32 mouse cellular contexts compared by ENCODE assay signal in the genomic region with DNA sequence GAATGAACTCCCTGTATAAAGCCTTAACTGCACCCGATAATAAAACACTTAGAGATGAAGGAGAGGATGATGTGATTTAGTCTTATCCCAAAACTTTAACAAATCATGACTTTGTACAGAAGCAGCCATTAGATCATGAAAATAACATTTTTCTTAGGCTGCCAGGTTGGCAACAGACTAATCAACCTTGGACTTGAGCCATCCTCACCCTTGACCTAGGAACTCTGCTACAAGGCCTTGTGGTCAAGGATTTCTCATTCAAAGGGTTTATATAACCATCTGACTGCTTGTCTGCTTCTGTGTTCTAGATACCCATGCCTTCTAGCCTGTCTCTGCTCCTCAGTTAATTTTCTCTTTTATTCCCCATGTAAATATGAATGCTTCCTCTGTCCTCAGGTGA. TPM values are rescaled to one million over a fixed set of nuclear protein-coding genes. Genes with fewer than 3 reads are reported as not detected.
DNase-seq lines count a peak whose midpoint lies in the region; ATAC-seq and TF ChIP-seq lines count a peak whose summit lies in the region.
"Had no signal": no experiment of that assay in that cellular context is flagged by ENCODE, and none has a peak within 500 bp of the region (broad histone marks: within the 10 kb centered on the region; RNA-seq: fewer than 3 reads in every experiment).

No protein-coding gene starts in this region.

- WGBS in kidney, adult 2 months, result 76% methylated on average over 1 of the region's 1 CpGs
- 89% methylated on average over 1 of the region's 1 CpGs for WGBS in kidney, embryonic 14.5 days
- WGBS in liver, postnatal 0 days (ENCODE audit: insufficient replicate concordance), result 68% methylated on average over 1 of the region's 1 CpGs
- WGBS in liver, embryonic 11.5 days, result 71% methylated on average over 1 of the region's 1 CpGs
- WGBS in limb, embryonic 10.5 days, result 91% methylated on average over 1 of the region's 1 CpGs

- H3K4me3 ChIP-seq in kidney, adult 2 months (ENCODE audit: insufficient read depth, low read depth, low read length), result no peak overlapping the region
- no peak overlapping the region for H3K4me3 ChIP-seq in kidney, embryonic 14.5 days (ENCODE audit: low read length)
- no peak overlapping the region for H3K4me3 ChIP-seq in liver, postnatal 0 days (ENCODE audit: low read depth, low read length)
- H3K4me3 ChIP-seq in liver, embryonic 11.5 days (ENCODE audit: low read depth, low read length), result no peak overlapping the region
- H3K4me3 ChIP-seq in limb, embryonic 10.5 days, result no peak overlapping the region
- H3K4me3 ChIP-seq in layer of hippocampus, adult 2 months, result no peak overlapping the region
- H3K4me3 ChIP-seq: embryonic facial prominence, embryonic 12.5 days; heart, embryonic 13.5 days; hindbrain, embryonic 10.5 days; hindbrain, embryonic 15.5 days; limb, embryonic 13.5 days; lung, embryonic 15.5 days; stomach, embryonic 15.5 days had no signal

- TF ChIP-seq EP300 in liver, postnatal 0 days (IDR thresholded peaks at IDR 0.05; ENCODE audit: low read depth), result no peak

- no peaks in the 10 kb centered on the region for H3K36me3 ChIP-seq in kidney, adult 2 months (ENCODE audit: control insufficient read depth, insufficient read depth, low read length)
- H3K36me3 ChIP-seq in kidney, embryonic 14.5 days (ENCODE audit: control insufficient read depth, insufficient read depth, low read length), result no peaks in the 10 kb centered on the region
- H3K36me3 ChIP-seq in liver, postnatal 0 days (replicated peaks; ENCODE audit: insufficient read depth, low read length), result no peaks in the 10 kb centered on the region
- no peaks in the 10 kb centered on the region for H3K36me3 ChIP-seq in liver, embryonic 11.5 days (ENCODE audit: control insufficient read depth, insufficient read depth, low read length)
- no peaks in the 10 kb centered on the region for H3K36me3 ChIP-seq in limb, embryonic 10.5 days
- H3K36me3 ChIP-seq: embryonic facial prominence, embryonic 12.5 days; heart, embryonic 13.5 days; hindbrain, embryonic 10.5 days; hindbrain, embryonic 15.5 days; limb, embryonic 13.5 days; lung, embryonic 15.5 days; stomach, embryonic 15.5 days had no signal

- ATAC-seq in kidney, embryonic 14.5 days (ENCODE audit: low FRiP score, low TSS enrichment), result no peak
- no peak for ATAC-seq in liver, postnatal 0 days
- no peak for ATAC-seq in liver, embryonic 11.5 days (replicated peaks; ENCODE audit: low FRiP score)
- ATAC-seq: CD4-positive, CD25-positive, alpha-beta regulatory T cell, adult 4 months; forebrain, embryonic 14.5 days; inflammation-experienced regulatory T-cells, adult 6 months; midbrain, embryonic 16.5 days had no signal

- H3K27me3 ChIP-seq in kidney, adult 2 months (replicated peaks; ENCODE audit: control insufficient read depth, insufficient read depth, low read length), result no peaks in the 10 kb centered on the region
- H3K27me3 ChIP-seq in kidney, embryonic 14.5 days (ENCODE audit: control insufficient read depth, insufficient read depth, low read length), result no peaks in the 10 kb centered on the region
- no peaks in the 10 kb centered on the region for H3K27me3 ChIP-seq in liver, postnatal 0 days (ENCODE audit: insufficient read depth, low read length)
- H3K27me3 ChIP-seq in liver, embryonic 11.5 days (replicated peaks; ENCODE audit: control insufficient read depth, insufficient read depth, low read length), result no peaks in the 10 kb centered on the region; the same call in 1 of the 2 replicates
- H3K27me3 ChIP-seq in limb, embryonic 10.5 days (ENCODE audit: low read depth, poor library complexity, severe bottlenecking), result no peaks in the 10 kb centered on the region
- H3K27me3 ChIP-seq: embryonic facial prominence, embryonic 12.5 days; heart, embryonic 13.5 days; hindbrain, embryonic 15.5 days; limb, embryonic 13.5 days; lung, embryonic 15.5 days; stomach, embryonic 15.5 days had no signal

- no peak overlapping the region for H3K9ac ChIP-seq in kidney, embryonic 14.5 days (ENCODE audit: low read depth, low read length)
- H3K9ac ChIP-seq in liver, postnatal 0 days (replicated peaks), result no peak overlapping the region
- H3K9ac ChIP-seq in liver, embryonic 11.5 days (ENCODE audit: low read depth, low read length), result no peak overlapping the region
- H3K9ac ChIP-seq: embryonic facial prominence, embryonic 12.5 days; heart, embryonic 13.5 days; hindbrain, embryonic 15.5 days; limb, embryonic 13.5 days; liver, embryonic 14.5 days; lung, embryonic 15.5 days; stomach, embryonic 15.5 days had no signal

- peak; percentile 70 for DNase-seq in kidney, adult 2 months
- DNase-seq in liver, postnatal 0 days, result no peak
- no peak for DNase-seq in liver, embryonic 11.5 days (ENCODE audit: low spot score)
- peak; percentile 67 for DNase-seq in adrenal gland, postnatal 10 days
- DNase-seq in limb, embryonic 10.5 days (ENCODE audit: low spot score), result no peak
- DNase-seq in layer of hippocampus, adult 2 months (ENCODE audit: low spot score in 2 of 2), result no peak
- DNase-seq: cerebellum, adult 11 months; cerebellum, adult 9-10 months; cerebellum, postnatal 36 days; heart, postnatal 10 days; right cerebral cortex, postnatal 25 days had no signal

- no peak overlapping the region for H3K4me2 ChIP-seq in kidney, embryonic 14.5 days (replicated peaks; ENCODE audit: low read depth, low read length)
- no peak overlapping the region for H3K4me2 ChIP-seq in liver, postnatal 0 days (ENCODE audit: low read depth, low read length)
- H3K4me2 ChIP-seq in liver, embryonic 11.5 days, result no peak overlapping the region
- H3K4me2 ChIP-seq: embryonic facial prominence, embryonic 12.5 days; heart, embryonic 13.5 days; hindbrain, embryonic 15.5 days; limb, embryonic 13.5 days; lung, embryonic 15.5 days; midbrain, embryonic 11.5 days; stomach, embryonic 15.5 days had no signal

- H3K4me1 ChIP-seq in kidney, adult 2 months (ENCODE audit: control insufficient read depth, insufficient read depth, low read length), result peaks cover 16% of the 10 kb centered on the region; the same call in 1 of the 2 replicates
- H3K4me1 ChIP-seq in kidney, embryonic 14.5 days (ENCODE audit: control insufficient read depth, insufficient read depth, low read length), result no peaks in the 10 kb centered on the region
- H3K4me1 ChIP-seq in liver, postnatal 0 days (ENCODE audit: insufficient read depth), result no peaks in the 10 kb centered on the region
- no peaks in the 10 kb centered on the region for H3K4me1 ChIP-seq in liver, embryonic 11.5 days (replicated peaks; ENCODE audit: control insufficient read depth, insufficient read depth, low read length)
- H3K4me1 ChIP-seq in limb, embryonic 10.5 days, result no peaks in the 10 kb centered on the region
- H3K4me1 ChIP-seq: embryonic facial prominence, embryonic 12.5 days; heart, embryonic 13.5 days; hindbrain, embryonic 10.5 days; hindbrain, embryonic 15.5 days; limb, embryonic 13.5 days; lung, embryonic 15.5 days; stomach, embryonic 15.5 days had no signal

- no peaks in the 10 kb centered on the region for H3K9me3 ChIP-seq in kidney, embryonic 14.5 days (ENCODE audit: control insufficient read depth, low read length)
- no peaks in the 10 kb centered on the region for H3K9me3 ChIP-seq in liver, postnatal 0 days (ENCODE audit: low read length)
- H3K9me3 ChIP-seq in liver, embryonic 11.5 days (ENCODE audit: control insufficient read depth, low read length), result no peaks in the 10 kb centered on the region
- no peaks in the 10 kb centered on the region for H3K9me3 ChIP-seq in limb, embryonic 10.5 days (replicated peaks)
- H3K9me3 ChIP-seq: embryonic facial prominence, embryonic 12.5 days; heart, embryonic 13.5 days; hindbrain, embryonic 10.5 days; hindbrain, embryonic 15.5 days; limb, embryonic 13.5 days; lung, embryonic 15.5 days; stomach, embryonic 15.5 days had no signal

- TF ChIP-seq POLR2A in kidney, adult 2 months (IDR thresholded peaks at IDR 0.05; ENCODE audit: low read depth, low read length), result no peak

- no peak for TF ChIP-seq CTCF in kidney, adult 2 months (conservative IDR thresholded peaks at IDR 0.05; ENCODE audit: insufficient read depth, insufficient read length, low read depth, low read length)
- no peak for TF ChIP-seq CTCF in liver, postnatal 0 days (IDR thresholded peaks at IDR 0.05; ENCODE audit: low read depth)
- TF ChIP-seq CTCF in layer of hippocampus, adult 2 months (conservative IDR thresholded peaks at IDR 0.05), result no peak

- H3K27ac ChIP-seq in kidney, adult 2 months (ENCODE audit: insufficient read depth, low read depth, low read length), result peak overlapping the region; percentile 83
- H3K27ac ChIP-seq in kidney, embryonic 14.5 days (ENCODE audit: low read depth, low read length), result no peak overlapping the region
- H3K27ac ChIP-seq in liver, postnatal 0 days (ENCODE audit: low read depth), result peak overlapping the region; percentile 76
- no peak overlapping the region for H3K27ac ChIP-seq in liver, embryonic 11.5 days (ENCODE audit: low read depth, low read length)
- no peak overlapping the region for H3K27ac ChIP-seq in limb, embryonic 10.5 days
- H3K27ac ChIP-seq in layer of hippocampus, adult 2 months, result no peak overlapping the region
- H3K27ac ChIP-seq: embryonic facial prominence, embryonic 12.5 days; heart, embryonic 13.5 days; hindbrain, embryonic 10.5 days; hindbrain, embryonic 15.5 days; kidney, postnatal 0 days; limb, embryonic 13.5 days; liver, embryonic 14.5 days; lung, embryonic 15.5 days; stomach, embryonic 15.5 days had no signal

RNA-seq across cellular contexts. Expression of a gene that starts 5.3 kb away (rescaled TPM):
- 68.2 and 73.0 TPM in 2 replicates for polyA plus RNA-seq in kidney, adult 2 months (2012; rRNA removed)
- not detected in 2 replicates for polyA plus RNA-seq in kidney, embryonic 14.5 days (2014; fragmentation: Nextera tagmentation; extraction: Ambion mirVana)
- polyA plus RNA-seq in liver, postnatal 0 days (2015; fragmentation: Nextera tagmentation; extraction: Ambion mirVana), result 5.4 and 7.4 TPM in 2 replicates
- polyA plus RNA-seq in liver, embryonic 11.5 days (2014; fragmentation: Nextera tagmentation; extraction: Ambion mirVana), result not detected in 2 replicates
- total RNA-seq in adrenal gland, postnatal 10 days (2021), result 1 to 10 TPM; 2.0 to 4.0 TPM
- polyA plus RNA-seq in limb, embryonic 10.5 days (2016; fragmentation: Nextera tagmentation; extraction: Ambion mirVana), result not detected in 2 replicates
- total RNA-seq in layer of hippocampus, adult 2 months (2021), result not detected
- total RNA-seq: layer of hippocampus, postnatal 10 days; left cerebral cortex, adult 18-20 months; left cerebral cortex, postnatal 25 days; megakaryocyte, adult 5-6 weeks; neutrophil, adult 5-6 weeks had no signal
- polyA plus RNA-seq: CD4-positive, CD25-positive, alpha-beta regulatory T cell, adult 4 months; embryonic facial prominence, embryonic 12.5 days; forebrain, embryonic 14.5 days; heart, embryonic 13.5 days; hindbrain, embryonic 10.5 days; hindbrain, embryonic 15.5 days; inflammation-experienced regulatory T-cells, adult 6 months; limb, embryonic 13.5 days; lung, embryonic 15.5 days; midbrain, embryonic 11.5 days; midbrain, embryonic 16.5 days; neural tube, embryonic 11.5 days had no signal

RNA-seq across cellular contexts. Expression of a gene that starts 37.1 kb away (rescaled TPM):
- 590 and 687 TPM in 2 replicates for polyA plus RNA-seq in kidney, adult 2 months (2012; rRNA removed)
- 0.14 TPM in 1 of 2 replicates, not detected in the other for polyA plus RNA-seq in kidney, embryonic 14.5 days (2014; fragmentation: Nextera tagmentation; extraction: Ambion mirVana)
- 216 and 217 TPM in 2 replicates for polyA plus RNA-seq in liver, postnatal 0 days (2015; fragmentation: Nextera tagmentation; extraction: Ambion mirVana)
- 0.16 and 1.1 TPM in 2 replicates for polyA plus RNA-seq in liver, embryonic 11.5 days (2014; fragmentation: Nextera tagmentation; extraction: Ambion mirVana)
- total RNA-seq in adrenal gland, postnatal 10 days (2021), result 100 to 1,000 TPM; 450 to 494 TPM
- polyA plus RNA-seq in limb, embryonic 10.5 days (2016; fragmentation: Nextera tagmentation; extraction: Ambion mirVana), result 0.20 and 0.24 TPM in 2 replicates
- total RNA-seq in layer of hippocampus, adult 2 months (2021), result under 1 TPM; 0.49 to 0.76 TPM
- total RNA-seq: layer of hippocampus, postnatal 10 days; left cerebral cortex, postnatal 25 days had no signal
- polyA plus RNA-seq: CD4-positive, CD25-positive, alpha-beta regulatory T cell, adult 4 months; forebrain, embryonic 14.5 days; inflammation-experienced regulatory T-cells, adult 6 months; midbrain, embryonic 11.5 days had no signal

RNA-seq across cellular contexts. Expression of a gene that starts 44.8 kb away (rescaled TPM):
- polyA plus RNA-seq in kidney, adult 2 months (2012; rRNA removed), result 61.3 and 72.3 TPM in 2 replicates
- polyA plus RNA-seq in kidney, embryonic 14.5 days (2014; fragmentation: Nextera tagmentation; extraction: Ambion mirVana), result not detected in 2 replicates
- polyA plus RNA-seq in liver, postnatal 0 days (2015; fragmentation: Nextera tagmentation; extraction: Ambion mirVana), result 0.84 and 1.1 TPM in 2 replicates
- not detected in 2 replicates for polyA plus RNA-seq in liver, embryonic 11.5 days (2014; fragmentation: Nextera tagmentation; extraction: Ambion mirVana)
- total RNA-seq in adrenal gland, postnatal 10 days (2021), result 10 to 100 TPM; 13.8 to 19.0 TPM
- polyA plus RNA-seq in limb, embryonic 10.5 days (2016; fragmentation: Nextera tagmentation; extraction: Ambion mirVana), result not detected in 2 replicates
- not detected for total RNA-seq in layer of hippocampus, adult 2 months (2021)
- total RNA-seq: layer of hippocampus, postnatal 10 days; left cerebral cortex, adult 18-20 months; left cerebral cortex, postnatal 25 days; megakaryocyte, adult 5-6 weeks; neutrophil, adult 5-6 weeks had no signal
- polyA plus RNA-seq: CD4-positive, CD25-positive, alpha-beta regulatory T cell, adult 4 months; embryonic facial prominence, embryonic 12.5 days; forebrain, embryonic 14.5 days; hindbrain, embryonic 10.5 days; hindbrain, embryonic 15.5 days; inflammation-experienced regulatory T-cells, adult 6 months; limb, embryonic 13.5 days; midbrain, embryonic 11.5 days; midbrain, embryonic 16.5 days; neural tube, embryonic 11.5 days had no signal

Comparison
In these comparisons a context has a peak if more than half of its experiments do, and no peak if none do; other contexts are left out.
1. H3K27ac ChIP-seq: peak in kidney, adult 2 months (single experiment) and liver, postnatal 0 days (single experiment); none in kidney, embryonic 14.5 days (single experiment), liver, embryonic 11.5 days (single experiment), limb, embryonic 10.5 days (single experiment) and layer of hippocampus, adult 2 months (single experiment).
2. RNA of a gene that starts 37.1 kb away (polyA plus RNA-seq): 590 to 687 TPM in kidney, adult 2 months and 216 to 217 TPM in liver, postnatal 0 days; 0.20 to 0.24 TPM in limb, embryonic 10.5 days, 0.16 to 1.1 TPM in liver, embryonic 11.5 days and 0.14 TPM in kidney, embryonic 14.5 days; every median in the first group is over 100 times any median in the second.
3. RNA of a gene that starts 44.8 kb away (polyA plus RNA-seq): 61.3 to 72.3 TPM in kidney, adult 2 months; 0.84 to 1.1 TPM in liver, postnatal 0 days, not detected in liver, embryonic 11.5 days, not detected in kidney, embryonic 14.5 days and not detected in limb, embryonic 10.5 days; every median in the first group is over 10 times any median in the second.
4. DNase-seq: peak in kidney, adult 2 months (single experiment) and adrenal gland, postnatal 10 days (single experiment); none in liver, postnatal 0 days (single experiment), liver, embryonic 11.5 days (single experiment), limb, embryonic 10.5 days (single experiment) and layer of hippocampus, adult 2 months (0 of 2).